Mouse (Mus musculus) E14TG2a.4 (cell line): Measurements from ENCODE around the gene Was.

Source experiments
- H3K27me3 ChIP-seq: 2 replicates; pipeline ENCODE4 v1.6.1; 2014; ENCODE audit warnings: low read length, control low read depth; ENCODE audit not compliant: insufficient read depth
- H3K36me3 ChIP-seq: 2 replicates; pipeline ENCODE4 v1.6.1; 2014; ENCODE audit warnings: low read length, control low read depth; ENCODE audit not compliant: insufficient read depth
- H3K4me1 ChIP-seq: replicated peaks from 2 replicates; pipeline ENCODE4 v1.6.1; 2014; ENCODE audit warnings: low read depth, low read length, control low read depth
- H3K4me3 ChIP-seq: replicated peaks from 2 replicates; pipeline ENCODE4 v1.5.1; 2014; ENCODE audit warnings: mild to moderate bottlenecking, low read length
- H3K9me3 ChIP-seq: 2 replicates; pipeline ENCODE4 v1.6.1; 2014; ENCODE audit warnings: low read length, control low read depth
- CTCF ChIP-seq: conservative IDR thresholded peaks from 2 replicates; pipeline ENCODE4 v1.5.1; 2014; ENCODE audit warnings: low read length
- NANOG ChIP-seq: IDR thresholded peaks from 2 replicates; pipeline ENCODE4 v1.6.1; 2014; ENCODE audit warnings: borderline replicate concordance, low read length, mixed read lengths

The Was gene

DNA sequence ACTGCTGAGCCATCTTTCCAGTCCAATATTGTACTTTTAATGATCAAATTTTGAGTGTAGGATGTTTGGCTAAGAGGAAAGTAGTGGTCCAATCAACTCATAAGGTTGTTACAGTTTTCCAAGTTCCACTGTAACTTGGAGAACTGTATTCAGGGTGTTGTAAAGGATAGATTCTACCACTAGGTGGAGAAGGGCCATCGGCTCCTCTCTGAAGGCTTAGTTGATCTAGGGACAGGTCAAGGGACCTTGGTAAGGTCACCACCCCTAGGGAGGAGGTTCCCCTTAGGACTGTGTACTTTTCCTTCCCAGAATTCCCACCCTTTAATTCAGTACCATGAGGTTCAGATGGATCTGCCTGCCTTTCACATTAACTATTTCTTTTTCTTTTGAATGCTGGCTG lies 57.3 kb downstream of the Was start:
- TF ChIP-seq NANOG (no peak), CTCF (peak; percentile 37)
- H3K4me1 ChIP-seq: no peaks in the 10 kb centered on the region
- no peaks in the 10 kb centered on the region for H3K27me3 ChIP-seq
- H3K9me3 ChIP-seq: no peaks in the 10 kb centered on the region
- no peaks in the 10 kb centered on the region for H3K36me3 ChIP-seq
- H3K4me3 ChIP-seq: no peak overlapping the region
